Mouse (Mus musculus): ENCODE data around the gene Scarf1.

Gene Scarf1

DNA sequence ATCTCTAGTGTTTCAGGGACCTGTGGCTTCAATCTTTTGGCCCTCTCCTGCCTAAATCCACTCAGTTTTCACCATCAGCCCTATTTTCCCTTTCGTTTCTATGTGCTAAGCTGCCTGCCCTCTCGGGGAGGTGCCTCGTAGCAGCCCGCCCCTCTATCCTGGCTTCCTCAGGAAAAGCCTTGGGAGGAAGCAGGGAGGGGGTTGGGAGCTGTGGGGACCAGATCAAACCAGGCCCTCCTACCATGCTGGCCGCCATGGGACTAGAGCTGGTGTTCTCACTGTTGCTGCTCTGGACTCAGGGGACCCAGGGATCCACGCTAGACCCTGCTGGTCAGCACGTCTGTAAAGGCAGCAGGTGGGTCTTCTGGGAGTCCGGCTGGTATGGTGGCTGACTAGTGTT, at the start of gene Scarf1:
Scarf1 (plus strand) TSS at position 205 of the 400 bp plus-strand sequence.
- in situ Hi-C loops (cut with MboI, MseI): no loop called here

DNA sequence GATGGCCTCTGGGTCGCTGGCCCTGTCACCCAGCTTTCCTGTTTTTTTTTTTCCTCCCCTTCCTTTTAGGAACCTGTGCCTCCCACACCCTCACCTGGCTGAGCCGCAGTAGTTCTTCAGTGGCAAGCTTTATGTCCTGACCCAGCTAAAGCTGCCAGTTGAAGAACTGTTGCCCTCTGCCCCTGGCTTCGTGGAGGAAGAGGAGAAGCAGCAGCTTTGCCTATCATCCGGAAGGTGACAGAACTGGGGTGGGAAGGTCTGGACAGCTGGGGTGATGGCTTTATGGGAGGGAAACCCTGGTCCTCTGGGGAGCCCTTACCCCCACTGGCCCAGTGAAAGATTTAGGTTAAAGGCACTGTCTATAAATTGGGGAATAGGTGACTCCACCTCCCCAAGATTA, 49.7 kb upstream of the Scarf1 start:
- in situ Hi-C loops (cut with MboI, MseI): loop anchor here in 1 of 2 experiments (10.0 kb wide), 1 partner anchor 629 kb away; the partner anchor contains the start of gene Mnt

- in situ Hi-C loops (cut with MboI, MseI): loop anchor here in 1 of 2 experiments (10.0 kb wide), 1 partner anchor 630 kb away; the partner anchor contains the start of gene Mnt
Observed at GRCm38 (mm10) chr11:75464417-75464816, 48.9 kb upstream of the Scarf1 start.

DNA sequence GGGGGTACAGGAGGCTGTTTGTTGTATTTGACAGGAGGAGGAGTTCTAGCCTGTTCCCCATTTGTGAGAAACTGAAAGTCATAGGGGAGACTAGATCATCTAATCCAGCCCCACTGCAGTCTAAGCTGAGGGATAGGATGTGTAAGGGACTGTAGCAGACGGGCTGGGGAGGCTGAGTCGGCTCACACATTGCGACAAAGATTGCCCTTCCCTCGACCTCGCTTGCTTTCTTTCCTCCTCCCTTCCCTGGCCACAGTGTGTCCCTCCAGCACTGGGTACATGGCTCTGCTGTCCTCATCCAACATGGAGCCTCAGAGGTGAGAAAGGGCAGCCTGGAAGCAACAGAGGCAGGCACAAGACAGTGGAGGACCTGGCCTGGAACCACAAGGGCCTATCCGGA, 48.3 kb upstream of the Scarf1 start:
- in situ Hi-C loops (cut with MboI, MseI): loop anchor here in 1 of 2 experiments (10.0 kb wide), 1 partner anchor 630 kb away; the partner anchor contains the start of gene Mnt

DNA sequence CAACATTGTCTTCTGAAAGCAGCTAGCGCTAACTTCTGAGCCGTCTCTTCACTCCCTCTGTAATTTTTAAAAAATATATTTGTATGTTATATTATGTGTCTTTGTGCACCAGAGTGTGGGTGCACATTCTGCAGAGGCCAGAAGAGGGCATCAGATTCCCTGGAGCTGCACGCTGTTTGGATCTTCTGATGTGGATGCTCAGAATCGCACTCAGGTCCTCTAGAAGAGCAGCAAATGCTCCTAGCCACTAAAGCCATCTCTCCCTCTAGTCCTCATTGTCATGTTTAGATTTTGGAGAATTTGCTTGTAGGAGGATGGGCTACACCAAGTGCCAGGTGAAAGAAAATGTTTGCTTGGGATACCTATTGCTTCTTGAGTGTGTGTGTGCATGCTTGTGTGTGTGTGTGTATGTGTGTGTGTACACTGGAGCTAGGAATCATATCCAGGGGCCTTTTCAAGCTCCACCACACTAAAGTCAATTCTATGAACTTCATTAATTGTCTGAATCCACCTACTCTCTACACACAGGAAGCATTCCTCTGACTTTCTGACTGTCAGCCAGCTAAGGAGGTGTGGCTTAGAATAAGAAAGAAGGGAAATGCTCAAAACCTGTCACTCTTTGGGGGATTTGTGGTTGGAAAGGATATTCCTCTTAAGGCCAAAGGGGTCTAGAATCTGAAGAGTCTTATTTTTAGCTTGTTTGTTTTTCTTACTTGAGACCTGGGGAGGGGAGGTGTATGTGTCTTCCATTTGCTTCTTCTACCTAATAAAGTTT, 46.4 kb upstream of the Scarf1 start:
- in situ Hi-C loops (cut with MboI, MseI): loop anchor here in 1 of 2 experiments (10.0 kb wide), 1 partner anchor 632 kb away; the partner anchor contains the start of gene Mnt

- in situ Hi-C loops (cut with MboI, MseI): loop anchor here in 1 of 2 experiments (10.0 kb wide), 1 partner anchor 633 kb away; the partner anchor contains the start of gene Mnt
Observed at GRCm38 (mm10) chr11:75467512-75468215, 45.7 kb upstream of the Scarf1 start.

DNA sequence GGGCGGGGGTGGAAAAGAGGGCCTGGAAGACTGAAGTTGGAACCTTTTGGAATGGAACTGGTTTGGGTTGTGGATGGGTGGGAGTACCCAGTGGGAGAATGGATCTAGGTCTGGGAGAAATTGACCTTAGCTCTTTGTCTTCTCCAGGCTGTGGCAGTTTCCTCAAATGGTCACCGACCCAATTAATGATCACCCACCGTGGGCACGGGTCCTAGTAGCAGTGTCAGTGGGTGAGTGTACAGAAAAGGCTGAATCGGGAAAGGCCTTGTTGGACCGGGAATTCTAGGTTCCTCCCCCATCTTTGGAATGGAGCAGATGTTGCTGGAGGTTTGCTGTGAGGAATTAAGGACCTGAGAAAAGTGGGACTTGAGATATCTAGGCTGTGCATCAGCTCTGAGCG, 44.9 kb upstream of the Scarf1 start:
- in situ Hi-C loops (cut with MboI, MseI): loop anchor here in 1 of 2 experiments (10.0 kb wide), 1 partner anchor 634 kb away; the partner anchor contains the start of gene Mnt

GRCm38 (mm10) chr11:75469261-75469660, 44.1 kb upstream of the Scarf1 start:
- in situ Hi-C loops (cut with MboI, MseI): loop anchor here in 1 of 2 experiments (10.0 kb wide), 1 partner anchor 634 kb away; the partner anchor contains the start of gene Mnt

DNA sequence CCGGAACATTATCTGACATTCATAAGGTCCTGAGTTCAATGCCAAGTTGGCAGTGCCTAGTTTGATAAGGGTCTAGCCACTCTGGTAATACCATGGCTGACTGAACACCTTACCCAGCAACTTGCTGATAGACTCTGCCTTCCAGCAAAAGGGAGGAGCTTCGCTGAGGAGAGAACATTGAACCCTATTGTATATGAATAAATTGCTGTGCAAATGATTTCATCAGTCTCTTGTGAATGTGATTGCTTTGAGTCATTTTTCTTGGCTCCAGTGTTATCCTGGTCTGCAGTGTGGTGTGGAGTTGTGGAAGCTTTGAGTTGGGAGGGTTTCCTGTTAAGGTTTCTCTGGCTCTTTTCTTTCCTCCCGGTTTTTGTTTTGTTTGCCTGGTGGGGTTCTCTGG, 42.7 kb upstream of the Scarf1 start:
- in situ Hi-C loops (cut with MboI, MseI): no loop called here

DNA sequence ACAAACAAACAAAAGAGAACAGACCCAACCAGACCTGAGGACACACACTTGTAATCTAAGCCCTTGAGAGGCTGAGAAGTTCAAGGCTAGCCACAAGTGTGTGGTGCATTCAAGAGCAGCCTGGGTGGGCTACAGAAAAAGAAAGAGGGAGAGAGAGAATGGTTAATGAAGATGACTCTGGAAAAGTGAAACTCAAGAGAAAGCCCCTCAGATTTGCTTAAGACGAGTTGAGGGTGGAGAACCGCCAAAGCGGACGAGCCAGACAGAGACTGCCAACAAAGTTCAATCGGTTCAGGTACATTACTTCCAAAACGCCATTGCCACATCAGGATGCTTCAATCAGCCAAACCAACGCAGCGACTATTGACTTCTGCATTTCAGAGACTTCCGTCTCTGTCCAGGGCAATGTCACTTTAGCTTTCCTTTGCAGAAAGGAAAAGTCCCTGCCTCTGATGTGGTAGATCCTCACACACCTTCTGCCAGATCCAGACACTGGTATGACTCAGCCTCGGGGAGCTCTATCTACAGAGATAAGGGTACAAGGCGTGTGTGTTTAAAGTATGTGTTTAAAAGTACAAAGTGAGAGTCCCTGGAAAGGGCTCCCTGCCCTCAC, 40.8 kb upstream of the Scarf1 start:
- in situ Hi-C loops (cut with MboI, MseI): no loop called here

- in situ Hi-C loops (cut with MboI, MseI): no loop called here
Observed at GRCm38 (mm10) chr11:75473376-75473775, 40.0 kb upstream of the Scarf1 start.

DNA sequence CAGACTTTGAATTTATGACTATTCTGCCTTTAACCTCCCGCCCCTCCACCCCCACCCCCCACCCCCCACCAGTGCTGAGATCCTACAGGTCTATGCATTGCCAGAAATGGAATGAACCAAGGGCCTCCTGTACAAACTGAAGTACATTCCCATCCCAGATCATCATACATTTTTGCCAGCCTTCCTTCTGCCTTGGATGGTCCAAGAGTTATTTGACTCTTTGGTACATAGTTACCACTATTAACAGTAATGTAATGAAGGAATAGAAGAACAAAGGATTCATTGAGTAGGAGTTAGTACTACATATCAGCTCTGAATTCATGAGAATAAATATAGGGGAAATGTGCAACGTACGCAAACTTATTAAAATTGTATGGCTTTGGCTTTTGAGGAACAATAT, 27.1 kb upstream of the Scarf1 start:
- in situ Hi-C loops (cut with MboI, MseI): no loop called here

- in situ Hi-C loops (cut with MboI, MseI): no loop called here
Observed at GRCm38 (mm10) chr11:75486601-75487285, 26.6 kb upstream of the Scarf1 start, which contains the start of gene Prpf8. Gene Prpf8, plus strand, starts transcription at chr11:75486816.

GRCm38 (mm10) chr11:75487496-75487895, 25.8 kb upstream of the Scarf1 start:
- in situ Hi-C loops (cut with MboI, MseI): no loop called here

- in situ Hi-C loops (cut with MboI, MseI): no loop called here
Observed at GRCm38 (mm10) chr11:75494296-75495049, 18.9 kb upstream of the Scarf1 start.

DNA sequence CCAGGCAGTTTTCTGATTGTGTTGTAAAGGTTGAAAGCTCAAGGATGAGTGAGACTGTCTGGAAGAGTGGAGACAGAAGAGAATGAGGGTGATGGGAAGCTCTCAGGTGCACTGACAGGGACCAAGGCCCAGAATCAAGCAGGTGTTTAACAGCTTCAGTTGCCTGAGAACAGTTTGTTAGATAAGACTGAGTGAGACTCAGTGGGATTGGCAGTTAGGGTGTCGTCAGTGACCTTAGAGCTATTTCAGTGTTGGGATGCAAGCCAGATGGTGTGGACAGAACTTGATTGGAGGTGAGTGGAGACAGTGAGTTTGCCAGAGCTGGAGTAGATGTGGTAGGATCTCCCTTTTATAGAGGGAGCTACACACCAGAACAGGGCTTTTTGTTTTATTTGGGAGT, 15.2 kb upstream of the Scarf1 start:
- in situ Hi-C loops (cut with MboI, MseI): no loop called here

- in situ Hi-C loops (cut with MboI, MseI): no loop called here
Observed at GRCm38 (mm10) chr11:75508162-75508561, 5.2 kb upstream of the Scarf1 start.

GRCm38 (mm10) chr11:75508904-75509303, 4.4 kb upstream of the Scarf1 start:
- in situ Hi-C loops (cut with MboI, MseI): no loop called here

DNA sequence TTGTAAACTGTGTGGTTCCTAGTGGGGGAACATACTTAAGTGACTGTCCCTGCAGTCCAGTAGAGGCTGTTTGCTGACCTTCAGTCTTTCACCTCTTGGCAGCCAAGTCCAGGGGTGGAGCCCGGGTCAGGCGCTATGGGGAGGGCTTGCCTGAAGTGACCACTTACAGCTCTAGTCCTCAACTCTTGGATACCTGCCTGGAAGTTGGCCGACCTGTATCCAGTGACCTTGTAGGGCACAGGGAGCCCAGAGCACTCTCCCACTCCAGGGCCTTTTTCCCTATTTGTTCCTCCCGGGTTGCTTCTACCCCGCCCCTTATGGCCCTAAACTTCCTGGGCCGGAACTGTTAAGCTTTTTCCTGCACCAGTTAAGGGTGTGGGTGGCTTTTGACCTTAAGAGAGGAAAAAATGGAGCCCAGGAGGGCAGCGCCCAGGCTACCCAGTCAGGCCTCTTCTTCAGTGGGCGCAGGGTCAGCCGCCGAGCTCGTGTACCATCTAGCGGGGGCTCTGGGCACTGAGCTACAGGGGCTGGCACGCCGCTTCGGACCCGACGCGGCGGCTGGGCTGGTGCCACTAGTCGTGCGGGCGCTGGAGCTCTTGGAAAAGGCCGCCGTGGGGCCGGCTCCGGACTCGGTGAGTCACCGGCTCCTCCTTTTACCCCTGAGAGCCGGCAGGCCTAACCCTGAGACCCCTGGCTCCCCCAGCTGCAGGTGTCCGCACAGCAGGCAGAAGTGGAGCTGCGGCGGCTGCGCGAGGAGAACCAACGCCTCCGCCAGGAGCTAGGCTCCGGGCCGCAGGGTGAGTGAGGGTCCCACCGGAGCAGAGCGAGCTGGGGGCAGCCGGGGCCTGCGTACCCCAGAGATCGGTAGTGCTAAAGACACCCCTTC, 3.4 kb upstream of the Scarf1 start, which contains the start of gene Rilp:
Rilp (plus strand) TSS at position 354 of the 886 bp plus-strand sequence.
- in situ Hi-C loops (cut with MboI, MseI): no loop called here

All from T-helper 17 cell (primary cell).